Mouse (Mus musculus) liver, embryonic 12.5 days (tissue): ENCODE results near the gene Man1a2. TPM values are rescaled to one million over a fixed set of nuclear protein-coding genes. Genes with fewer than 3 reads are reported as not detected.

Source experiments
- ATAC-seq: fragments of 200-750 bp; cut with Nextera tagmentation; 2 replicates; pipeline ENCODE4 v1.8.0; 2017; ENCODE audit warnings: moderate number of reproducible peaks, mild to moderate bottlenecking, moderate library complexity
- H3K27ac ChIP-seq: fragments of 300-500 bp; sonication (generic); 2 replicates; pipeline ENCODE4 v1.5.1; 2016; ENCODE audit warnings: mild to moderate bottlenecking
- H3K27me3 ChIP-seq: fragments of 300-500 bp; sonication (generic); replicated peaks from 2 replicates; pipeline ENCODE4 v1.6.1; 2016; ENCODE audit warnings: mild to moderate bottlenecking, moderate library complexity
- H3K36me3 ChIP-seq: fragments of 300-500 bp; sonication (generic); 2 replicates; pipeline ENCODE4 v1.6.1; 2016; ENCODE audit warnings: mild to moderate bottlenecking, moderate library complexity
- H3K4me1 ChIP-seq: fragments of 300-500 bp; sonication (generic); 2 replicates; pipeline ENCODE4 v1.6.1; 2016
- H3K4me2 ChIP-seq: fragments of 300-500 bp; sonication (generic); 2 replicates; pipeline ENCODE4 v1.6.1; 2016; ENCODE audit warnings: mild to moderate bottlenecking, moderate library complexity
- H3K4me3 ChIP-seq: fragments of 300-500 bp; sonication (generic); 2 replicates; pipeline ENCODE4 v1.5.1; 2016; ENCODE audit warnings: mild to moderate bottlenecking, moderate library complexity
- H3K9ac ChIP-seq: fragments of 300-500 bp; sonication (generic); 2 replicates; pipeline ENCODE4 v1.6.1; 2016; ENCODE audit warnings: mild to moderate bottlenecking, moderate library complexity
- H3K9me3 ChIP-seq: fragments of 300-500 bp; sonication (generic); replicated peaks from 2 replicates; pipeline ENCODE4 v1.6.1; 2016; ENCODE audit warnings: mild to moderate bottlenecking, moderate library complexity
- WGBS: fragments of 180-500 bp; shearing (Covaris S2); methylation state at CpG from one replicate; pipeline ENCODE4 v1.1.7; 2016; ENCODE audit not compliant: insufficient replicate concordance; 5-methylcytosine and 5-hydroxymethylcytosine counted together
- polyA plus RNA-seq: library from polyadenylated mRNA; unstranded; fragments of >200 nt; fragmentation: Nextera tagmentation; extraction: Ambion mirVana; gene quantifications from 2 replicates; pipeline ENCODE4 v1.2.1, GENCODE M21; 2016

Man1a2 gene
- polyA plus RNA-seq, 1 experiment from 2014 or later: 65.0 TPM

- no peak overlapping the region for H3K4me2 ChIP-seq
- no peak overlapping the region for H3K9ac ChIP-seq
- H3K9me3 ChIP-seq: peaks cover 5% of the 10 kb centered on the region
- H3K4me1 ChIP-seq: peaks cover 21% of the 10 kb centered on the region
- H3K36me3 ChIP-seq: no peaks in the 10 kb centered on the region
- H3K4me3 ChIP-seq: no peak overlapping the region
- WGBS: 43% methylated on average over 5 of the region's 5 CpGs
- H3K27ac ChIP-seq: no peak overlapping the region
- ATAC-seq: no peak
- H3K27me3 ChIP-seq: no peaks in the 10 kb centered on the region
Observed at GRCm38 (mm10) chr3:100554843-100555242, 130.5 kb downstream of the Man1a2 start.

DNA sequence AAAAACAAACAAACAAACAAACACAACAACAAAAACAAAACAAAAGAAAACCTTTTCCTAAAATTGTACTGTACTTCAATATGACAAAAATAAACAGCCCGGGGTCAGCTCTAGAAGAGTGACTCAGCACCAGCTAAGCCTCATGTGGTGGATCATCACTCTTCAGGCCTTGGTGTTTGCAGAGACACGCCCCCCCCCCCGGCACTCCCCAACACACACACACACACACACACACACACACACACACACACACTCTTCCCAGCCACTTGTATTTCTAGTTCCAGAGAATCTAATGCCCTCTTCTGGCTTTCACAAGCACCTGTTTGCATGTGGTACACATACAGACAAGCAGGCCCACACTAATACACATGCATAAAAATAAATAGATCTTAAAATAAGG, 133.1 kb downstream of the Man1a2 start:
- Histone ChIP-seq H3K4me2 (no peak overlapping the region), H3K4me3 (no peak overlapping the region), H3K4me1 (peaks cover 47% of the 10 kb centered on the region), H3K9ac (no peak overlapping the region), H3K27ac (no peak overlapping the region), H3K9me3 (peaks cover 5% of the 10 kb centered on the region), H3K36me3 (no peaks in the 10 kb centered on the region), H3K27me3 (no peaks in the 10 kb centered on the region)
- WGBS: 48% methylated on average over 3 of the region's 3 CpGs
- no peak for ATAC-seq

- H3K4me2 ChIP-seq: peak overlapping the region; percentile 66
- peaks cover 51% of the 10 kb centered on the region for H3K4me1 ChIP-seq
- peaks cover 5% of the 10 kb centered on the region for H3K9me3 ChIP-seq
- no peaks in the 10 kb centered on the region for H3K27me3 ChIP-seq
- ATAC-seq: peak; percentile 57
- H3K27ac ChIP-seq: peak overlapping the region; percentile 90
- H3K36me3 ChIP-seq: no peaks in the 10 kb centered on the region
- peak overlapping the region; percentile 22; the same call in 1 of the 2 replicates for H3K4me3 ChIP-seq
- 62% methylated on average over 3 of the region's 3 CpGs for WGBS
- peak overlapping the region; percentile 63 for H3K9ac ChIP-seq
Observed at GRCm38 (mm10) chr3:100547913-100548292, 137.4 kb downstream of the Man1a2 start.

DNA sequence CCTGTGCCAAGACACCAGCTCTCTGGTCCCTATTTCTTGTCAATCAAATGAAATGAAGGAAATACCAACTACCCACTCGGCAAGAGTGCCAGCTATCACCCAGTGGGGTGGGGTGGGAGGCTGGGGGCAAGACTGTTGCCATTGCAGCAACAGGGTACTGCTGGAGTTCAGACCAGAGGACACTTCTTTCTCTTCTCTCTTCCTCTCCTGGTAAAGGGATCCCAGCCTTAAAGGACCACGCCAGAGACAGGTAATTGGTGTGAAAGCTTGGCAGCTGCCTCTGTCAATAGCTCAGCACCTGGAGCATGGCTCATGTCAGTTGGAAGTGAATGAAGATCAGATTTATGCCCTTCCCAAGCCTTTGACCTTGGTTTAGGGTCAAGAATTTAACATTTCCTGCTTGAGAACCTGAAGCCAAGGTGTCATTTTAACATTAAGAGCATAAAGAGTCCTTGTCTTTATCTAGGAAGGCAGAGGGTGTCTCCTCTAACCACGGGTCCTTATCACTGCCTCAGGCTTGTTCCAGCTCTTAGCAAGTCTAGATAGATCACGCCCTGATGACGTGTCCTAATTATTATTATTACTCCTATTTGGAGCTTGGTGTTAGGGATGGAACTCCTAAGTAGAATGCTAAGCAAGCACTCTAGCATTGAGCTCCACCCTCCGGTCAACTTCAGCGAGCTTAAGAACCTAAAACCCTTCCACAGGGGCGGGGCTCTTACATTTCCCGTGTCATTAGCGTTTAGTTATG, 138.0 kb downstream of the Man1a2 start:
- peak overlapping the region; percentile 66 for H3K4me2 ChIP-seq

DNA sequence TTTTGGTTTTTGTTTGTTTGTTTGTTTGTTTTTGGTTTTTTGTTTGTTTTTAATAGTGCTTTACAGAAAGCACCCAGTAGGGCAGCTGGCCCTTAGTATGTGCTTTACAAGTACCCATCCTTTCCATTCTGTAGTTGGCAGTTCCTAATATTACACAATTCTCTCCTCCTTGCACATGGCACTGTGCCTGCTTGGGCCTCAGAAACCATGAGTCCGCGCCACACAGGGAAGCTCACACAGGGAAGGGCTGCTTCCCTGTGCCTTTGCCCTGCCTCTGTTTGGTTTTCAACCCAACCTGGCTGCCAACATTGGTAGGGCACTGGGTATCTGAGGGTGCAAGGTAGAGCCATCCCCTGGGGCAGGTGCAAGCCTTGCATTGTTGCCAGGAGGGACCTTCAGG, 148.6 kb downstream of the Man1a2 start:
- no peak overlapping the region for H3K9ac ChIP-seq
- no peak overlapping the region for H3K4me2 ChIP-seq
- peaks cover 31% of the 10 kb centered on the region for H3K4me1 ChIP-seq
- no peak overlapping the region for H3K27ac ChIP-seq
- 93% methylated on average over 2 of the region's 2 CpGs for WGBS
- no peaks in the 10 kb centered on the region for H3K9me3 ChIP-seq
- no peak for ATAC-seq
- no peak overlapping the region for H3K4me3 ChIP-seq
- peaks cover 31% of the 10 kb centered on the region; the same call in 1 of the 2 replicates for H3K27me3 ChIP-seq
- H3K36me3 ChIP-seq: no peaks in the 10 kb centered on the region

More for the DNA sequence above, 138.0 kb downstream of the Man1a2 start:
- Histone ChIP-seq H3K27ac (peak overlapping the region; percentile 90), H3K4me1 (peaks cover 51% of the 10 kb centered on the region), H3K4me3 (peak overlapping the region; percentile 22; the same call in 1 of the 2 replicates), H3K9me3 (peaks cover 5% of the 10 kb centered on the region), H3K27me3 (no peaks in the 10 kb centered on the region), H3K9ac (peak overlapping the region; percentile 63), H3K36me3 (no peaks in the 10 kb centered on the region)
- WGBS: 25% methylated on average over 10 of the region's 10 CpGs
- peak; percentile 99 for ATAC-seq

- no peak overlapping the region for H3K4me3 ChIP-seq
- H3K9me3 ChIP-seq: no peaks in the 10 kb centered on the region
- H3K4me1 ChIP-seq: peaks cover 31% of the 10 kb centered on the region
- no peak overlapping the region for H3K27ac ChIP-seq
- peaks cover 31% of the 10 kb centered on the region; the same call in 1 of the 2 replicates for H3K27me3 ChIP-seq
- WGBS: 48% methylated on average over 4 of the region's 4 CpGs
- ATAC-seq: no peak
- H3K4me2 ChIP-seq: no peak overlapping the region
- no peaks in the 10 kb centered on the region for H3K36me3 ChIP-seq
- no peak overlapping the region for H3K9ac ChIP-seq
Observed at GRCm38 (mm10) chr3:100535902-100536301, 149.4 kb downstream of the Man1a2 start.

- no peak for ATAC-seq
- peaks cover 27% of the 10 kb centered on the region; the same call in 1 of the 2 replicates for H3K27me3 ChIP-seq
- H3K36me3 ChIP-seq: no peaks in the 10 kb centered on the region
- no peak overlapping the region for H3K27ac ChIP-seq
- WGBS: 54% methylated on average over 3 of the region's 3 CpGs
- H3K4me2 ChIP-seq: no peak overlapping the region
- H3K4me1 ChIP-seq: peaks cover 31% of the 10 kb centered on the region
- no peak overlapping the region for H3K9ac ChIP-seq
- no peak overlapping the region for H3K4me3 ChIP-seq
- no peaks in the 10 kb centered on the region for H3K9me3 ChIP-seq
Observed at GRCm38 (mm10) chr3:100535298-100535697, 150.0 kb downstream of the Man1a2 start.

DNA sequence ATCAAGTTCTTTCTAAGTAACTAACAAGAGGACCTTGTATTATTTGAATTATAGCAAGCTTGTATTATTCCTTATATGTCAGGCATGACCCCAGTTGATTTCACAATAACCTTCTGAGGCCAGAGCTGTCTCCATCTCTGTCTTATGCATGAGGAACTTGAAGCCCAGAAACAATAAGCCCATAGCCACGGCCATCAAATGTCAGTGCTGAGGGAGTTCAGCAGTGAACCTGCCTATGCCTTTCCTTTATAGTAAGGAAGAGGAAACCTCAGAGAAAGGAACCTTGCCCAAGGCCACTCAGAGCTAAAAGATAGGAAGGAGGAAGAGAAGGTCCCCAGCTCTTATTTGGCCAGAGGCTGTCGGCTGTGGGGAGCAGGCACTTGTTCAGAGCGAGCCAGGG, 150.9 kb downstream of the Man1a2 start:
- Histone ChIP-seq H3K9me3 (no peaks in the 10 kb centered on the region), H3K4me1 (peaks cover 31% of the 10 kb centered on the region), H3K36me3 (no peaks in the 10 kb centered on the region), H3K27me3 (peaks cover 23% of the 10 kb centered on the region; the same call in 1 of the 2 replicates), H3K27ac (no peak overlapping the region), H3K9ac (no peak overlapping the region), H3K4me2 (no peak overlapping the region), H3K4me3 (no peak overlapping the region)
- WGBS: 38% methylated on average over 3 of the region's 3 CpGs
- no peak for ATAC-seq

DNA sequence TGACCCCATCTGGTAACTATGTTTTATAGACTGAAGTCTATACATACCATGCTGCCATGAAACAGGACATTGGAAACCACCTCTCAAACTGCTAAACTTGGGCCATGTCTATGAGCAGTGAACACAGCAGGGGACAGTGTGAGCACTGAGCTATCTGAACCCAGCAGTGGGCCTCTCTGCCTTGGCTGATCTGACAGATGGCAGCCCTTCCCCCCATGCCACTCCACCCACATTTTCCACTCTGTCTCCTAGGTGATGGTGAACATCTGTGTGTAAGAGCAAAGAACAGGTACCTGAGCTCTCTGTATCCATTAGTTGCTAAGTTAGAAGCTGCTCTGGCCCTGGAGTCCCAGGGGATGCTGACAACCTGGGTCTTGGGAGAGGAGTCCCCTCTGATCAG, 151.9 kb downstream of the Man1a2 start:
- Histone ChIP-seq H3K9ac (0 out of 2 replicates have a peak overlapping the region, but pooled peaks have one; percentile 15), H3K9me3 (no peaks in the 10 kb centered on the region), H3K4me3 (no peak overlapping the region), H3K4me2 (peak overlapping the region; percentile 41), H3K36me3 (no peaks in the 10 kb centered on the region), H3K27me3 (peaks cover 14% of the 10 kb centered on the region; the same call in 1 of the 2 replicates), H3K27ac (peak overlapping the region; percentile 67; the same call in 1 of the 2 replicates), H3K4me1 (peaks cover 31% of the 10 kb centered on the region)
- peak; percentile 97 for ATAC-seq

DNA sequence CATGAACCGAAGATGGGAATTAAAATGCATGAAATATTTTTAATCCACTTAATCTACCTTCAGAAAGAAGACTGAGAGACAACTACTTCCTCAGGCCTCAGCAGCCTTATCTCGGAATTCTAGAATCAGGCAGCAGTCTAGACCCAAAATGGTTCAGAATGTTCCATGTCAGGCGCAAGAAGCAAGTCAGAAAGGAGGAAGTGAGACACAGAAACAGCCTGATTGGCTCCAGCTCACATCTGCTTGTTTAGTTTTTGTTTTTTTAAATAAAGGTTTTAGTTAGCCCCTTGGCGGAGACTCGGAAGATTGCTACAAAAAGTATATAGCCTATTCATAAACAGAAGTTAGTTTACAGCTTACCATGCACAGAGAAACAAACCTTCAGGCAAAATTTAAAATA, 154.4 kb downstream of the Man1a2 start:
- Histone ChIP-seq H3K36me3 (no peaks in the 10 kb centered on the region), H3K4me3 (no peak overlapping the region), H3K4me1 (peaks cover 31% of the 10 kb centered on the region), H3K4me2 (no peak overlapping the region), H3K27me3 (peaks cover 13% of the 10 kb centered on the region; the same call in 1 of the 2 replicates), H3K9ac (no peak overlapping the region), H3K27ac (no peak overlapping the region), H3K9me3 (no peaks in the 10 kb centered on the region)
- WGBS: 70% methylated on average over 5 of the region's 5 CpGs
- ATAC-seq: no peak

- H3K9me3 ChIP-seq: no peaks in the 10 kb centered on the region
- no peak overlapping the region for H3K4me3 ChIP-seq
- 41% methylated on average over 7 of the region's 7 CpGs for WGBS
- ATAC-seq: no peak
- H3K27me3 ChIP-seq: peaks cover 13% of the 10 kb centered on the region; the same call in 1 of the 2 replicates
- H3K4me2 ChIP-seq: no peak overlapping the region
- peaks cover 31% of the 10 kb centered on the region for H3K4me1 ChIP-seq
- H3K9ac ChIP-seq: no peak overlapping the region
- no peaks in the 10 kb centered on the region for H3K36me3 ChIP-seq
- no peak overlapping the region for H3K27ac ChIP-seq
Observed at GRCm38 (mm10) chr3:100530244-100530788, 155.0 kb downstream of the Man1a2 start.

DNA sequence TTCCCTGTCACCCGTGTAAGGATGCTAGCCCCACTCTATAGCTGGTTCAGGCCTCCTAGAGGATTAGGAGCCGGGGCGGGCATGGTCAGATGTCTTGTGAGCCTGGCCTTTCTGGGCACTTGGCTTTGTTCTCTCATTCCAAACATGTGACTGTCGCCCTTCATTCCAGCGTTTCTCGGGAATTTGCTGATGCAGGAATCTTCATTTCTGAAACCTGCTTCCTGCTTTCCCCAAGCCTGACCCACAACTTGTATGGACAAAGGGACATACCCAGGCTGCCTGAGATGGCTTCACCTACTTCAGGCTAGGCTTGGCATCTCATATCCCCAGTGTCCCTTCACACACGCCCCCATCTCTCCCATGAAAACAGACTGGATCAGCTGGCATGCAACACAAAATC, 162.6 kb downstream of the Man1a2 start:
- Histone ChIP-seq H3K9ac (no peak overlapping the region), H3K4me2 (no peak overlapping the region), H3K4me1 (no peaks in the 10 kb centered on the region), H3K27ac (no peak overlapping the region), H3K36me3 (no peaks in the 10 kb centered on the region), H3K9me3 (no peaks in the 10 kb centered on the region), H3K4me3 (no peak overlapping the region), H3K27me3 (peaks cover 13% of the 10 kb centered on the region; the same call in 1 of the 2 replicates)
- 66% methylated on average over 7 of the region's 7 CpGs for whole genome bisulfite sequencing
- ATAC-seq: no peak
